Mouse (Mus musculus) cerebellum, adult (tissue): ENCODE data around the gene 6330409D20Rik.

Experiments
- ATAC-seq: cut with Nextera tagmentation; 2 replicates; pipeline ENCODE4 v1.9.2; 2017; ENCODE audit warnings: mild to moderate bottlenecking, moderate library complexity, mixed read lengths; ENCODE audit not compliant: insufficient number of reproducible peaks, low FRiP score, low TSS enrichment

The 6330409D20Rik gene

GRCm38 (mm10) chr2:32740916-32741272, at the start of gene 6330409D20Rik:
6330409D20Rik (minus strand) TSS chr2:32741016.
- no peak for ATAC-seq

DNA sequence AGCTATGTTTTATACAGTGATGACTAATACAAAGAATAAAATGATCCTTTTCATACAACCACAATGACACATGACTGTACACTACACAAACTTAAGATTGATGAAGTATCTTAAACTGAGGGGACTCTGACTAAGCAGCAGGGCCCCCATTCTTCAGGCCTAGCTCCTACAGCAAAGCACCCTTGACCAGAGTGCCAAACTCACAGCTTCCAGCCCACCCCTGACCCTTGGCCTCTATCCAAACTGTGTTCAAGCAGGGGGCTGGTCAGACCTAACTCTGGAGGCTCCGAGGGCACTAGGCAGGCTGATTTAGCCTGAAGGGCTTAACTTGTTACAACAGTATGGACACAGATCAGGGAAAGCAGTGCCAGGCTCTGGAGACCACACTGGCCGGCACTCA, 47.8 kb upstream of the 6330409D20Rik start:
- ATAC-seq: no peak

- ATAC-seq: no peak
Measured at GRCm38 (mm10) chr2:32787176-32787575, 46.4 kb upstream of the 6330409D20Rik start.

GRCm38 (mm10) chr2:32784048-32784681, 43.3 kb upstream of the 6330409D20Rik start, which contains the start of gene Cfap157:
Cfap157 (minus strand) TSS chr2:32784428.
- ATAC-seq: no peak

GRCm38 (mm10) chr2:32781710-32782109, 40.9 kb upstream of the 6330409D20Rik start:
- ATAC-seq: no peak

DNA sequence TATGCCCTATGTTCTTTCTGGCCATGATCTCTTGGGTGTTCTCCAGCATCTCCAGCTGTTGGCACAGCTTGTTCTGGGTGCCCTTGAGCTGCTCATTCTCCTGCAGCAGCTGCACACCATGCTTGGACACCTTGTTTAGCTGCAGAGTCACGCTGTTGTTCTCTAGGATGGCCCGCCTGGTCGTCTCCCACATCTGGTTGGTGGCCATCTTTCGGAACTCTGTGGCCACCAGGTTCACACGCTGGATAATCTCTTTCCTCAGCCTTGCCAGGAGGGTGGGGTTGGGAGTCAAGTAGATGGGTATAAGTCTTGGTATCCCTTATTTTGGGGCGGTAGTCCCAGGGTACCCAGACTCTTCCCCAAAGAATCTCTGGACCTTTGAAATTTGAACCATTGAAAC, 38.9 kb upstream of the 6330409D20Rik start:
- ATAC-seq: no peak

- no peak for ATAC-seq
Measured at GRCm38 (mm10) chr2:32779131-32779530, 38.3 kb upstream of the 6330409D20Rik start.

DNA sequence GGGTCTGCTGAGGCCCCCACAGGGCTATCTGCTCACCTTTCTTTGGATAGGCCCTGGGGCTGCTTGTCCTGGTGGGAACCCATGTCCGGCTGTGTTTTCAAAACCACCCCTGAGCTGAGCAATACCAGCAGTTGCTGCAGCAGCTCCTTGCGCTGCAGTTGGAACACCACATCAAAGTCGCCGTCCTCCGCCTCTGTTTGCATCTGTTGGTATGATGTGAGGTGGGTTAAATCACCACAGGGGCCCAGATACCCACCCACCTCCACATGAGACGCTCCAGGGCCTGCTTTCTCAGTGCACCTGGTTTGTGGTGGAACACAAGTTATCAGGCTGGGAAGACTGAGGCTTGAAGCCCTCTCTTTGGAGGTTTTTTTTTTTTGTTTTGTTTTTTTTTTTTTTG, 37.3 kb upstream of the 6330409D20Rik start:
- ATAC-seq: no peak

DNA sequence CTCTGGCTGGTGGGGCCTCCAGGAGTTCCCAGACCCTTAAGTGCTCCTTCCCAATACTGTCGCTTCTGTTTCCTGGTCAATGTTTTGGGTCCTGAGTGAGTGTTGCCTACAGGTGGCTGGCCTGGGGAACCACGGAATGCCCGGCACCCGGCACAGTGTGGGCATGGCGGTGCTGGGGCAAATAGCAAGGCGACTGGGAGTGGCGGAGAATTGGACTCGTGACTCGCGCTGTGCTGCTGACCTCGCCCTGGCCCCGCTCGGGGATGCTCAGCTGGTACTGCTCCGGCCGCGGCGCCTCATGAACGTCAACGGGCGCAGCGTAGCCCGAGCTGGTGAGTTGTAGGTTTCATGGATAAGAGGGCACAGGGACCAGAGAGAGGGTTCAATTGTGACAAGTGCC, 35.4 kb upstream of the 6330409D20Rik start:
- no peak for ATAC-seq

DNA sequence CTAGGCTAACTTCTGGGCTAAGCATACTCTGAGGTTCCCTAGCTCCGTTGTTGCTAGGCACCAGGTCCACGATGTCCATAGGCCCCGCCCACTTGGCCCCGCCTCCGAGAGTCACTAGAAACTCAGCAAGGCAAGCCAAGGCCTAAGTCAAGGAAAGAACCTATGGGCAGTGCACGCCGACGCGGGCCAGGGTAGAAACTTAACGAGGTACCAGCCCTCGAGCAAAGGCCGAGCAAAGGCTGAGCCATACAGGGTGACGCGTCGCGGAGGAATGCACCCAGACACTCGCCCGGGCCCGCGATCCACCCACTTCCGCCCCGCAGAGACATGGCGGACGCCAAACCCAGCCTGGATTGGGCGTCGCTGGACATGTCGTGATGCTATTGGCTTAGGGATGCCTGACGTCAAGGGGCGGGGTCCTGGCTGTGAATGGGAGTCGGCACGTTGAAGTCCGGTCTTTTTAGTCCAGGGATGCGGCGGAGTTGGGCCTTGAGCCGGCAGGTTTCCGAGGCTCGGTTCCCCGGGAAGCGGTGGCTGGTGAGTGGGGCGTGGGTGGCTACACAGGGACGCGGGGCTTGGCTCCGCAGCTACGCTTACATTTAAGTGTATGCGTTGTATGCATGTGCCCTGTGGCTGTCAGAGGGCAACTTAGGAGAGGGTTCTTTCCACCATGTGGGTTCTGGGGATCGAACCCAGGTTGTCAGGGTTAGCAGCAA, 34.7 kb upstream of the 6330409D20Rik start, which contains the start of the genes Ttc16 and Ptrh1:
Ttc16 (minus strand) TSS at position 275 of the 716 bp plus-strand sequence.
Ptrh1 (plus strand) TSS at position 428 of the 716 bp plus-strand sequence.
- ATAC-seq: peak; percentile 87

DNA sequence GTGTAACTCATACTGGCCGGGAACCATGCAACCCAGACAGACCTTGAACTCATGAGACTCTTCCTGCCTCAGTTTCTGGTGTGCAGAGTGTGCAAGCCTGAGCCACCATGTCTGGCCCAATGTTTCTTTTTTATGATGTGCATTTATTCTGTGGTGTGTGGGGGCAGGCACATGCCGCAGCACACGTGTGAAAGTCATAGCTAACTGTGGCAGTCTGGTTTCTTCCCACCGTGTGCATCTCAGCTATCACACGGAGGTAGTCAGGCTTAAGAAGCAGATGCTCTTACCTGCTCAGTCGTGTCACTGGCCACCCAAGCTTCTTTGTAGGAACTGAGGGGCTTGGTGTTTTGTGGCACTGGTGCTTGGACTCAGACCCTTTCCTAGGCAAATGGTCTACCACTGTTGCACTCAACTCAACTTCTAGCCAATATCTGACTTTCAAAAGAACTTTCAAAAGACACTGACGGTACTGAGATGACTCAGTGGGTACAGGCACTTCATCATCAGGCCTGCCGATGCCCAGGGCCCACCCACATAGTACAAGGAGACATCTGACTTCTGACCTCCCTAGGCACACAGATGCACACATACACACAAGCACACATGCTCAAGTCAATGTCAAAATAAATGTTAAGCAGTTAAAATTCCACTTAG, 31.9 kb upstream of the 6330409D20Rik start:
- ATAC-seq: no peak

- no peak for ATAC-seq
Measured at GRCm38 (mm10) chr2:32771886-32772285, 31.1 kb upstream of the 6330409D20Rik start.

- ATAC-seq: no peak
Measured at GRCm38 (mm10) chr2:32769327-32770085, 28.7 kb upstream of the 6330409D20Rik start.

- no peak for ATAC-seq
Measured at GRCm38 (mm10) chr2:32768661-32769285, 28.0 kb upstream of the 6330409D20Rik start.

GRCm38 (mm10) chr2:32767241-32767640, 26.4 kb upstream of the 6330409D20Rik start:
- no peak for ATAC-seq

GRCm38 (mm10) chr2:32763353-32763752, 22.5 kb upstream of the 6330409D20Rik start:
- no peak for ATAC-seq

GRCm38 (mm10) chr2:32761859-32762258, 21.0 kb upstream of the 6330409D20Rik start:
- no peak for ATAC-seq

DNA sequence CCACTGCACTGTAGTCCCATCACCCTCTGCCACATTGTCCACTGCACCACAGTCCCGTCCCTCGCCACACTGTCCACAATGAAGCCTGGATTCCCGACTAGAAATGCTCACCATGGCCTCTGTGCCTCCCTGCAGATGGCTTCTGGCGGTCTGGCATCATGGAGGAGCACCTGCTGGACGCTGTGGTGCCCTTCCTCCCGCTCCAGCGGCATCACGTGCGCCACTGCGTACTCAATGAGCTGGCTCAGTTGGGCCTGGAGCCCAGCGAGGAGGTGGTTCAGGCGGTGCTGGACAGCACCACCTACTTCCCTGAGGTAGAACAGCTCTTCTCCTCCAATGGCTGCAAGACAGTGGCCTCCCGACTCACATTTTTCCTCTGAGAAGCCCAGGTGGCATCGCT, 20.5 kb upstream of the 6330409D20Rik start:
- ATAC-seq: no peak

DNA sequence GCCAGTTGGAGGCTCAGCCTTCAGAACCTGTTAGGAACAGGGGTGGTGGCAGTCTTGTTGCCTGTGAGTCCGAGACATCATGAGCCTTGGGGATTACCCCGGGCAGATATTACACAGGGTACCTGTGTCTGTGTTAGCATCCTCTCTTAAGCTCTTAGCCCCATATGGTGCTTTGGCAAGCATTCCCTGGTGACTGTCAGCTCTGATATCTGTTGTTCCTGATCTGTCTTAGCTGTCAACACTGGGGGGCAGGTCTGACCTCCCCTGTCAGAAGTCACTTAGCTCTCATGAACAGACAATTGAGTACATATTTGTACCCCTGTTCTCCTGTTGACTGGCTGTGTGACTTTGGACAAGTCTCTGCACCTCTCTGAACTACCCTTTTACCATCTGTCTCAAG, 18.2 kb upstream of the 6330409D20Rik start:
- no peak for ATAC-seq

- ATAC-seq: no peak
Measured at GRCm38 (mm10) chr2:32758503-32758902, 17.7 kb upstream of the 6330409D20Rik start.
